Mouse (Mus musculus): ENCODE results near the gene Nrp1.

Gene Nrp1

GRCm38 (mm10) chr8:128371789-128372188, 13.4 kb downstream of the Nrp1 start:
- DNase-seq = no peak

- DNase-seq = no peak
Measured at GRCm38 (mm10) chr8:128372724-128373123, 14.3 kb downstream of the Nrp1 start.

GRCm38 (mm10) chr8:128373418-128373817, 15.0 kb downstream of the Nrp1 start:
- DNase-seq = no peak

- no peak for DNase-seq
Measured at GRCm38 (mm10) chr8:128375291-128375690, 16.9 kb downstream of the Nrp1 start.

- no peak for DNase-seq
Measured at GRCm38 (mm10) chr8:128383176-128383575, 24.8 kb downstream of the Nrp1 start.

- DNase-seq = no peak
Measured at GRCm38 (mm10) chr8:128384366-128384765, 26.0 kb downstream of the Nrp1 start.

GRCm38 (mm10) chr8:128384921-128385332, 26.5 kb downstream of the Nrp1 start:
- no peak for DNase-seq

GRCm38 (mm10) chr8:128386963-128387621, 28.7 kb downstream of the Nrp1 start:
- DNase-seq = no peak

GRCm38 (mm10) chr8:128390759-128391158, 32.4 kb downstream of the Nrp1 start:
- no peak for DNase-seq

- no peak for DNase-seq
Measured at GRCm38 (mm10) chr8:128391182-128391760, 32.9 kb downstream of the Nrp1 start.

- no peak for DNase-seq
Measured at GRCm38 (mm10) chr8:128394671-128395193, 36.3 kb downstream of the Nrp1 start.

- DNase-seq = no peak
Measured at GRCm38 (mm10) chr8:128396968-128397367, 38.6 kb downstream of the Nrp1 start.

- DNase-seq = no peak
Measured at GRCm38 (mm10) chr8:128397441-128397840, 39.0 kb downstream of the Nrp1 start.

- DNase-seq = no peak
Measured at GRCm38 (mm10) chr8:128398472-128399091, 40.2 kb downstream of the Nrp1 start.

- no peak for DNase-seq
Measured at GRCm38 (mm10) chr8:128400286-128400685, 41.9 kb downstream of the Nrp1 start.

- no peak for DNase-seq
Measured at GRCm38 (mm10) chr8:128404876-128405275, 46.5 kb downstream of the Nrp1 start.

GRCm38 (mm10) chr8:128413381-128413780, 55.0 kb downstream of the Nrp1 start:
- no peak for DNase-seq

- no peak for DNase-seq
Measured at GRCm38 (mm10) chr8:128415730-128416684, 57.6 kb downstream of the Nrp1 start.

- no peak for DNase-seq
Measured at GRCm38 (mm10) chr8:128416896-128417295, 58.5 kb downstream of the Nrp1 start.

- DNase-seq = no peak
Measured at GRCm38 (mm10) chr8:128417956-128418796, 59.8 kb downstream of the Nrp1 start.

GRCm38 (mm10) chr8:128419984-128420383, 61.6 kb downstream of the Nrp1 start:
- DNase-seq = no peak

GRCm38 (mm10) chr8:128420402-128420801, 62.0 kb downstream of the Nrp1 start:
- no peak for DNase-seq

Data from cerebellum, adult 11 months (tissue).